Mouse (Mus musculus) heart, embryonic 15.5 days (tissue): ENCODE results near the gene Lmx1a. TPM values are rescaled to one million over a fixed set of nuclear protein-coding genes. Genes with fewer than 3 reads are reported as not detected.

Experiments used
- ATAC-seq: fragments of 200-750 bp; cut with Nextera tagmentation; replicated peaks from 2 replicates; pipeline ENCODE4 v1.8.0; 2017; ENCODE audit warnings: low read depth, moderate TSS enrichment; ENCODE audit not compliant: insufficient number of reproducible peaks, insufficient read depth, low FRiP score
- H3K27ac ChIP-seq: fragments of 300-500 bp; sonication (generic); 2 replicates; pipeline ENCODE4 v1.5.1; 2015; ENCODE audit warnings: mild to moderate bottlenecking, inconsistent platforms
- H3K27me3 ChIP-seq: fragments of 300-500 bp; sonication (generic); 2 replicates; pipeline ENCODE4 v1.6.1; 2015; ENCODE audit warnings: inconsistent platforms
- H3K36me3 ChIP-seq: fragments of 300-500 bp; sonication (generic); 2 replicates; pipeline ENCODE4 v1.6.1; 2015; ENCODE audit warnings: mild to moderate bottlenecking, inconsistent platforms
- H3K4me1 ChIP-seq: fragments of 300-500 bp; sonication (generic); replicated peaks from 2 replicates; pipeline ENCODE4 v1.6.1; 2015; ENCODE audit warnings: inconsistent platforms
- H3K4me2 ChIP-seq: fragments of 300-500 bp; sonication (generic); 2 replicates; pipeline ENCODE4 v1.6.1; 2015; ENCODE audit warnings: inconsistent platforms, mild to moderate bottlenecking, moderate library complexity
- H3K4me3 ChIP-seq: fragments of 300-500 bp; sonication (generic); 2 replicates; pipeline ENCODE4 v1.5.1; 2015; ENCODE audit warnings: mild to moderate bottlenecking, inconsistent platforms
- H3K9ac ChIP-seq: fragments of 300-500 bp; sonication (generic); 2 replicates; pipeline ENCODE4 v1.6.1; 2015; ENCODE audit warnings: mild to moderate bottlenecking, inconsistent platforms
- H3K9me3 ChIP-seq: fragments of 300-500 bp; sonication (generic); replicated peaks from 2 replicates; pipeline ENCODE4 v1.6.1; 2016; ENCODE audit warnings: inconsistent platforms
- whole genome bisulfite sequencing: fragments of 180-500 bp; shearing (Covaris S2); methylation state at CpG from one replicate; pipeline ENCODE4 v1.1.7; 2015; ENCODE audit warnings: mixed read lengths; 5-methylcytosine and 5-hydroxymethylcytosine counted together
- polyA plus RNA-seq: library from polyadenylated mRNA; unstranded; fragments of >200 nt; fragmentation: Nextera tagmentation; extraction: Ambion mirVana; gene quantifications from 2 replicates; pipeline ENCODE4 v1.2.1, GENCODE M21; 2015

The Lmx1a gene
- polyA plus RNA-seq, 1 experiment from 2014 or later, result 0.04 TPM

DNA sequence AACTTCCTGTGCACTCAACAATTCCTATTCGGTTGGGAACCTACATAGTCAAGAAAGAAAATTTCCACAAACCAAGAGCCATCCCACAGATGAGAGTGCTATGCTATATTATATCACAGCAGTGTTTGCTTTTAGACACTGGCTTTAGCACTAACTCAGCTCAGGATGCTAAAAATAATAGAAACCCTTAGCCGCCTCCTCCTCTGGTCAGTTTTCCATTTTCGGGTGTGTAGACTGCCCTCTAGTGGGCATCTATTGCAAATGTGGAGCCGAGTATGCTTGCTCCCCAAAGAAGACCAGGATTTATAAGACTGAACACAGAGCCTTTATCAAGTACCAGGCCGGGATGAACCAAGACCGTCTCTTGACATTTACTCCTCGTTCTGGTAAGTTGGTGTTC, 207.2 kb downstream of the Lmx1a start:
- H3K4me2 ChIP-seq, result no peak overlapping the region
- 31% methylated on average over 7 of the region's 7 CpGs for WGBS
- H3K27ac ChIP-seq, result no peak overlapping the region
- no peak overlapping the region for H3K4me3 ChIP-seq
- H3K36me3 ChIP-seq, result no peaks in the 10 kb centered on the region
- H3K27me3 ChIP-seq, result peaks cover 6% of the 10 kb centered on the region; the same call in 1 of the 2 replicates
- ATAC-seq, result no peak
- H3K4me1 ChIP-seq, result no peaks in the 10 kb centered on the region
- H3K9me3 ChIP-seq, result no peaks in the 10 kb centered on the region
- no peak overlapping the region for H3K9ac ChIP-seq

Other genes with a start within 250 kb of the Lmx1a start
- 0.31 and 0.32 TPM in 2 replicates for gene Lrrc52, start 222.5 kb upstream of the Lmx1a start, polyA plus RNA-seq
- gene Rxrg, start 90.9 kb upstream of the Lmx1a start, polyA plus RNA-seq, result 0.93 and 1.3 TPM in 2 replicates